In genomic region chr10:121305441-121305840, GRCm38 (mm10) we compare ENCODE assay signal across 10 mouse cellular contexts. TPM values are rescaled to one million over a fixed set of nuclear protein-coding genes. Genes with fewer than 3 reads are reported as not detected.
DNase-seq lines count a peak whose midpoint lies in the region; ATAC-seq and TF ChIP-seq lines count a peak whose summit lies in the region.
"Had no signal": no experiment of that assay in that cellular context is flagged by ENCODE, and none has a peak within 500 bp of the region (broad histone marks: within the 10 kb centered on the region; RNA-seq: fewer than 3 reads in every experiment).

No protein-coding gene starts in this region.

- no peak overlapping the region for H3K27ac ChIP-seq in cortical plate, adult 2 months (ENCODE audit: insufficient read depth, low read length)
- no peak overlapping the region for H3K27ac ChIP-seq in liver, embryonic 11.5 days (ENCODE audit: low read depth, low read length)
- H3K27ac ChIP-seq in stomach, embryonic 15.5 days, result no peak overlapping the region
- H3K27ac ChIP-seq: heart, embryonic 13.5 days; neural tube, embryonic 13.5 days had no signal

- no peaks in the 10 kb centered on the region for H3K9me3 ChIP-seq in liver, embryonic 11.5 days (ENCODE audit: control insufficient read depth, low read length)
- H3K9me3 ChIP-seq in stomach, embryonic 15.5 days, result no peaks in the 10 kb centered on the region
- H3K9me3 ChIP-seq: heart, embryonic 13.5 days; neural tube, embryonic 13.5 days had no signal

- H3K4me3 ChIP-seq in cortical plate, adult 2 months (ENCODE audit: insufficient read depth, low read length), result no peak overlapping the region
- no peak overlapping the region for H3K4me3 ChIP-seq in liver, embryonic 11.5 days (ENCODE audit: low read depth, low read length)
- H3K4me3 ChIP-seq in stomach, embryonic 15.5 days (replicated peaks), result no peak overlapping the region
- H3K4me3 ChIP-seq: heart, embryonic 13.5 days; neural tube, embryonic 13.5 days had no signal

- H3K27me3 ChIP-seq in liver, embryonic 11.5 days (replicated peaks; ENCODE audit: control insufficient read depth, insufficient read depth, low read length), result peaks cover 19% of the 10 kb centered on the region
- peaks cover 8% of the 10 kb centered on the region for H3K27me3 ChIP-seq in stomach, embryonic 15.5 days (replicated peaks)

- TF ChIP-seq POLR2A in cortical plate, adult 2 months (IDR thresholded peaks at IDR 0.05; ENCODE audit: extremely low read depth, insufficient read depth, low read length), result no peak

- H3K36me3 ChIP-seq in liver, embryonic 11.5 days (ENCODE audit: control insufficient read depth, insufficient read depth, low read length), result no peaks in the 10 kb centered on the region
- no peaks in the 10 kb centered on the region for H3K36me3 ChIP-seq in stomach, embryonic 15.5 days
- H3K36me3 ChIP-seq: heart, embryonic 13.5 days had no signal

- intact Hi-C loops in heart, postnatal 36 days (cut with DNase I), result no loop called here

- H3K4me1 ChIP-seq in cortical plate, adult 2 months (ENCODE audit: control insufficient read depth, insufficient read depth, low read length), result peaks cover 4% of the 10 kb centered on the region
- H3K4me1 ChIP-seq in liver, embryonic 11.5 days (replicated peaks; ENCODE audit: control insufficient read depth, insufficient read depth, low read length), result peaks cover 5% of the 10 kb centered on the region; the same call in 1 of the 2 replicates
- H3K4me1 ChIP-seq in stomach, embryonic 15.5 days, result peaks cover 8% of the 10 kb centered on the region

- H3K4me2 ChIP-seq in liver, embryonic 11.5 days, result no peak overlapping the region
- H3K4me2 ChIP-seq in stomach, embryonic 15.5 days, result no peak overlapping the region
- H3K4me2 ChIP-seq: heart, embryonic 13.5 days; neural tube, embryonic 13.5 days had no signal

- 0 out of 2 replicates have a peak, but pooled peaks have one; percentile 31 for ATAC-seq in liver, embryonic 11.5 days (replicated peaks; ENCODE audit: low FRiP score)
- ATAC-seq in stomach, embryonic 15.5 days (ENCODE audit: insufficient read depth, low FRiP score, low read depth), result peak; percentile 47; the same call in 1 of the 2 replicates

- H3K9ac ChIP-seq in liver, embryonic 11.5 days (ENCODE audit: low read depth, low read length), result no peak overlapping the region
- H3K9ac ChIP-seq in stomach, embryonic 15.5 days, result no peak overlapping the region
- H3K9ac ChIP-seq: heart, embryonic 13.5 days; neural tube, embryonic 13.5 days had no signal

- peak; percentile 21; the same call in 1 of the 2 replicates for TF ChIP-seq CTCF in cortical plate, adult 2 months (IDR thresholded peaks at IDR 0.05; ENCODE audit: extremely low read depth, insufficient read depth, low read length)

- peak; percentile 95 for DNase-seq in heart, adult 11 months
- no peak for DNase-seq in heart, postnatal 36 days
- DNase-seq in 416B (ENCODE audit: low read depth), result peak; percentile 48
- no peak for DNase-seq in liver, embryonic 11.5 days (ENCODE audit: low spot score)
- DNase-seq in urinary bladder, postnatal 4 days (ENCODE audit: low spot score in 2 of 2), result no peak
- no peak for DNase-seq in adrenal gland, adult 2 months

- WGBS in liver, embryonic 11.5 days, result 23% methylated on average over 5 of the region's 5 CpGs
- 40% methylated on average over 5 of the region's 5 CpGs for WGBS in stomach, embryonic 15.5 days

RNA-seq across cellular contexts. Expression of gene Tbc1d30, which starts 45.6 kb away (rescaled TPM):
- total RNA-seq in heart, postnatal 36 days (2021), result 1 to 10 TPM; 2.8 to 3.0 TPM
- 48.6 and 49.1 TPM in 2 replicates for polyA plus RNA-seq in cortical plate, adult 2 months (2012; rRNA removed)
- 0.27 and 0.78 TPM in 2 replicates for polyA plus RNA-seq in liver, embryonic 11.5 days (2014; fragmentation: Nextera tagmentation; extraction: Ambion mirVana)
- 8.0 and 8.2 TPM in 2 replicates for polyA plus RNA-seq in stomach, embryonic 15.5 days (2015; fragmentation: Nextera tagmentation; extraction: Ambion mirVana)
- 1 to 10 TPM; 2.9 to 8.7 TPM for total RNA-seq in adrenal gland, adult 2 months (2021)
- polyA plus RNA-seq in adrenal gland, adult 2 months (2012; rRNA removed), result 0.57 and 1.5 TPM in 2 replicates

RNA-seq across cellular contexts. Expression of gene Gns, which starts 59.4 kb away (rescaled TPM):
- total RNA-seq in heart, postnatal 36 days (2021), result 10 to 100 TPM; 82.1 to 83.5 TPM
- 44.7 and 46.8 TPM in 2 replicates for polyA plus RNA-seq in cortical plate, adult 2 months (2012; rRNA removed)
- polyA plus RNA-seq in liver, embryonic 11.5 days (2014; fragmentation: Nextera tagmentation; extraction: Ambion mirVana), result 31.2 and 31.6 TPM in 2 replicates
- polyA plus RNA-seq in stomach, embryonic 15.5 days (2015; fragmentation: Nextera tagmentation; extraction: Ambion mirVana), result 39.6 and 44.2 TPM in 2 replicates
- total RNA-seq in adrenal gland, adult 2 months (2021), result 100 to 1,000 TPM; 169 to 240 TPM
- 657 and 731 TPM in 2 replicates for polyA plus RNA-seq in adrenal gland, adult 2 months (2012; rRNA removed)

Comparison
In these comparisons a context has a peak if more than half of its experiments do, and no peak if none do; other contexts are left out.
1. DNase-seq: peak in heart, adult 11 months (single experiment) and 416B (single experiment); none in heart, postnatal 36 days (0 of 2), liver, embryonic 11.5 days (single experiment), urinary bladder, postnatal 4 days (0 of 2) and adrenal gland, adult 2 months (single experiment).
2. RNA of gene Gns, which starts 59.4 kb away (polyA plus RNA-seq): 657 to 731 TPM in adrenal gland, adult 2 months; 44.7 to 46.8 TPM in cortical plate, adult 2 months, 39.6 to 44.2 TPM in stomach, embryonic 15.5 days and 31.2 to 31.6 TPM in liver, embryonic 11.5 days; every median in the first group is over 10 times any median in the second.